Comparison of ENCODE assay signal across 26 mouse cellular contexts in the genomic region with DNA sequence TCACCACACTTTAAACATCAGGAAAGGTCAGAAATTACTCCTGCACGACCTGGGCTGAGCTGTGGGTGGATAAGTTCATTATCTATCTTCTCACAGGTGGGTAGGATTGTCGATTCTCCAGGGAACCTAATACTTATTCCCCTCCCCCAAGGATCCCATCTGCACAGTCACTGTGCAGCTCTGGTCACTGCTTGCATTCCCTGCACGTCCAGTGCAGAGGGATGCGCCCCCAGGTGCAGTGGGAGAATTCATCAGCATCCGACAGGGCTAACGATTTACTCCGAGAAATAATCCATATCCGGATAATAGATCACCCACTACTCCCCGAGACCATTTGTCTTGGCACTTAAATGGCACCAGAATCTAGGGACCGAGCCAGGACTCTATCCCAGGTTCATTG. TPM values are rescaled to one million over a fixed set of nuclear protein-coding genes. Genes with fewer than 3 reads are reported as not detected.
"Had no signal": no experiment of that assay in that cellular context is flagged by ENCODE, and none has a peak within 500 bp of the region (broad histone marks: within the 10 kb centered on the region; RNA-seq: fewer than 3 reads in every experiment).

No protein-coding gene starts in this region.

- ATAC-seq: forebrain, embryonic 15.5 days; forebrain, postnatal 0 days; inflammation-experienced regulatory T-cells, adult 6 months; intestine, embryonic 15.5 days; intestine, postnatal 0 days had no signal

- H3K4me1 ChIP-seq: forebrain, embryonic 15.5 days; heart, embryonic 10.5 days; heart, embryonic 12.5 days; hindbrain, embryonic 10.5 days; hindbrain, embryonic 15.5 days; intestine, embryonic 15.5 days; limb, embryonic 13.5 days; limb, embryonic 15.5 days had no signal

- H3K9me3 ChIP-seq: forebrain, embryonic 15.5 days; heart, embryonic 10.5 days; heart, embryonic 12.5 days; hindbrain, embryonic 10.5 days; hindbrain, embryonic 15.5 days; intestine, embryonic 15.5 days; limb, embryonic 13.5 days; limb, embryonic 15.5 days had no signal

- H3K27ac ChIP-seq: forebrain, embryonic 15.5 days; gastrocnemius, adult 2 months; heart, embryonic 10.5 days; hindbrain, embryonic 10.5 days; hindbrain, embryonic 15.5 days; intestine, embryonic 15.5 days; limb, embryonic 13.5 days; limb, embryonic 15.5 days had no signal

- H3K9ac ChIP-seq: forebrain, embryonic 15.5 days; forebrain, postnatal 0 days; heart, embryonic 12.5 days; hindbrain, embryonic 15.5 days; intestine, embryonic 15.5 days; limb, embryonic 13.5 days; limb, embryonic 15.5 days had no signal

- H3K36me3 ChIP-seq: forebrain, embryonic 15.5 days; heart, embryonic 10.5 days; heart, embryonic 12.5 days; hindbrain, embryonic 10.5 days; hindbrain, embryonic 15.5 days; intestine, embryonic 15.5 days; limb, embryonic 13.5 days; limb, embryonic 15.5 days had no signal

- H3K4me3 ChIP-seq: forebrain, embryonic 15.5 days; gastrocnemius, adult 2 months; heart, embryonic 10.5 days; heart, embryonic 12.5 days; hindbrain, embryonic 10.5 days; hindbrain, embryonic 15.5 days; intestine, embryonic 15.5 days; limb, embryonic 13.5 days; limb, embryonic 15.5 days had no signal

- H3K4me2 ChIP-seq: forebrain, embryonic 15.5 days; heart, embryonic 12.5 days; hindbrain, embryonic 15.5 days; intestine, embryonic 15.5 days; limb, embryonic 13.5 days; limb, embryonic 15.5 days had no signal

- DNase-seq: forebrain, postnatal 0 days; gastrocnemius, adult 2 months; gastrocnemius, postnatal 10 days; gastrocnemius, postnatal 25 days; heart, adult 18-20 months; heart, postnatal 10 days; heart, postnatal 4 days; kidney, adult 18-20 months; kidney, adult 8-10 months; kidney, postnatal 10 days; kidney, postnatal 25 days; layer of hippocampus, adult 9-11 months; layer of hippocampus, postnatal 36 days; left cerebral cortex, postnatal 4 days had no signal

- H3K27me3 ChIP-seq: forebrain, embryonic 15.5 days; heart, embryonic 12.5 days; hindbrain, embryonic 15.5 days; intestine, embryonic 15.5 days; limb, embryonic 13.5 days; limb, embryonic 15.5 days had no signal

RNA-seq across cellular contexts. Expression of a gene that starts 6.0 kb away (rescaled TPM):
- total RNA-seq: gastrocnemius, adult 2 months; granulocyte monocyte progenitor cell, adult 5-6 weeks had no signal
- polyA plus RNA-seq: inflammation-experienced regulatory T-cells, adult 6 months; large intestine, adult 2 months had no signal
